Mouse (Mus musculus): Measurements from ENCODE around the gene Oprl1. TPM values are rescaled to one million over a fixed set of nuclear protein-coding genes. Genes with fewer than 3 reads are reported as not detected.

Oprl1 gene
- polyA plus RNA-seq, 1 experiment from 2014 or later: 36.4 TPM

GRCm38 (mm10) chr2:181679951-181680715 lies 34.7 kb upstream of the Oprl1 start, which contains the start of gene Tcea2:
Gene Tcea2, plus strand, starts transcription at chr2:181680310.
- Histone ChIP-seq H3K4me1 (peaks cover 23% of the 10 kb centered on the region), H3K4me3 (peak within 1 kb of the TSS; percentile 64), H3K27me3 (replicated peaks) (no peaks in the 10 kb centered on the region), H3K9ac (peak within 1 kb of the TSS; percentile 84), H3K4me2 (replicated peaks) (peak within 1 kb of the TSS; percentile 93), H3K36me3 (no peaks in the 10 kb centered on the region), H3K9me3 (no peaks in the 10 kb centered on the region), H3K27ac (no peak within 1 kb of the TSS)
- peak; percentile 57 for ATAC-seq (ENCODE audit: low FRiP score, low read depth)
- under 1% methylated on average over 69 of the region's 69 CpGs for WGBS

- no peak overlapping the region for H3K27ac ChIP-seq
- peak; percentile 33 for ATAC-seq (ENCODE audit: low FRiP score, low read depth)
- peak overlapping the region; percentile 93 for H3K4me2 ChIP-seq (replicated peaks)
- H3K9ac ChIP-seq: peak overlapping the region; percentile 84
- H3K27me3 ChIP-seq (replicated peaks): no peaks in the 10 kb centered on the region
- peaks cover 17% of the 10 kb centered on the region for H3K4me1 ChIP-seq
- H3K9me3 ChIP-seq: no peaks in the 10 kb centered on the region
- WGBS: 20% methylated on average over 7 of the region's 7 CpGs
- no peaks in the 10 kb centered on the region for H3K36me3 ChIP-seq
- peak overlapping the region; percentile 64 for H3K4me3 ChIP-seq
These were observed 34.1 kb upstream of the Oprl1 start for GRCm38 (mm10) chr2:181680716-181681117.

GRCm38 (mm10) chr2:181681978-181682377 lies 32.8 kb upstream of the Oprl1 start:
- Histone ChIP-seq H3K9ac (no peak overlapping the region), H3K9me3 (no peaks in the 10 kb centered on the region), H3K4me2 (replicated peaks) (no peak overlapping the region), H3K27me3 (replicated peaks) (no peaks in the 10 kb centered on the region), H3K4me3 (no peak overlapping the region), H3K27ac (no peak overlapping the region), H3K4me1 (peaks cover 11% of the 10 kb centered on the region; the same call in 1 of the 2 replicates), H3K36me3 (peaks cover 4% of the 10 kb centered on the region)
- WGBS: 91% methylated on average over 1 of the region's 1 CpGs
- ATAC-seq (ENCODE audit: low FRiP score, low read depth): no peak

GRCm38 (mm10) chr2:181683381-181683780 lies 31.4 kb upstream of the Oprl1 start:
- H3K4me3 ChIP-seq: no peak overlapping the region
- H3K4me2 ChIP-seq (replicated peaks): no peak overlapping the region
- H3K36me3 ChIP-seq: peaks cover 17% of the 10 kb centered on the region
- 72% methylated on average over 4 of the region's 4 CpGs for WGBS
- H3K9ac ChIP-seq: no peak overlapping the region
- peaks cover 9% of the 10 kb centered on the region; the same call in 1 of the 2 replicates for H3K4me1 ChIP-seq
- no peaks in the 10 kb centered on the region for H3K9me3 ChIP-seq
- ATAC-seq (ENCODE audit: low FRiP score, low read depth): no peak
- no peak overlapping the region for H3K27ac ChIP-seq
- H3K27me3 ChIP-seq (replicated peaks): no peaks in the 10 kb centered on the region

- Histone ChIP-seq H3K9ac (no peak overlapping the region), H3K4me1 (peaks cover 9% of the 10 kb centered on the region; the same call in 1 of the 2 replicates), H3K27ac (no peak overlapping the region), H3K27me3 (replicated peaks) (no peaks in the 10 kb centered on the region), H3K4me2 (replicated peaks) (no peak overlapping the region), H3K9me3 (no peaks in the 10 kb centered on the region), H3K36me3 (peaks cover 28% of the 10 kb centered on the region), H3K4me3 (no peak overlapping the region)
- 86% methylated on average over 1 of the region's 1 CpGs for WGBS
- ATAC-seq (ENCODE audit: low FRiP score, low read depth): no peak
These were observed 30.1 kb upstream of the Oprl1 start for GRCm38 (mm10) chr2:181684713-181685112.

GRCm38 (mm10) chr2:181685686-181686085 lies 29.1 kb upstream of the Oprl1 start:
- WGBS: 94% methylated on average over 4 of the region's 4 CpGs
- H3K4me3 ChIP-seq: no peak overlapping the region
- H3K4me2 ChIP-seq (replicated peaks): no peak overlapping the region
- no peaks in the 10 kb centered on the region for H3K9me3 ChIP-seq
- peaks cover 28% of the 10 kb centered on the region for H3K36me3 ChIP-seq
- no peak overlapping the region for H3K27ac ChIP-seq
- H3K4me1 ChIP-seq: peaks cover 8% of the 10 kb centered on the region; the same call in 1 of the 2 replicates
- no peaks in the 10 kb centered on the region for H3K27me3 ChIP-seq (replicated peaks)
- no peak for ATAC-seq (ENCODE audit: low FRiP score, low read depth)
- H3K9ac ChIP-seq: no peak overlapping the region

- 93% methylated on average over 8 of the region's 8 CpGs for WGBS
- H3K4me2 ChIP-seq (replicated peaks): no peak overlapping the region
- H3K27me3 ChIP-seq (replicated peaks): no peaks in the 10 kb centered on the region
- H3K27ac ChIP-seq: no peak overlapping the region
- no peak overlapping the region for H3K4me3 ChIP-seq
- no peak for ATAC-seq (ENCODE audit: low FRiP score, low read depth)
- H3K4me1 ChIP-seq: peaks cover under 1% of the 10 kb centered on the region
- H3K36me3 ChIP-seq: peaks cover 28% of the 10 kb centered on the region
- H3K9ac ChIP-seq: no peak overlapping the region
- no peaks in the 10 kb centered on the region for H3K9me3 ChIP-seq
These were observed 27.2 kb upstream of the Oprl1 start for GRCm38 (mm10) chr2:181687586-181687985.

- no peaks in the 10 kb centered on the region for H3K9me3 ChIP-seq
- H3K4me2 ChIP-seq (replicated peaks): no peak overlapping the region
- peaks cover 28% of the 10 kb centered on the region for H3K36me3 ChIP-seq
- no peak overlapping the region for H3K4me3 ChIP-seq
- WGBS: 93% methylated on average over 10 of the region's 10 CpGs
- no peak for ATAC-seq (ENCODE audit: low FRiP score, low read depth)
- H3K27me3 ChIP-seq (replicated peaks): no peaks in the 10 kb centered on the region
- H3K9ac ChIP-seq: no peak overlapping the region
- no peak overlapping the region for H3K27ac ChIP-seq
- peaks cover 13% of the 10 kb centered on the region for H3K4me1 ChIP-seq
These were observed 25.2 kb upstream of the Oprl1 start for GRCm38 (mm10) chr2:181689466-181690160.

- H3K9me3 ChIP-seq: no peaks in the 10 kb centered on the region
- no peak for ATAC-seq (ENCODE audit: low FRiP score, low read depth)
- no peak overlapping the region for H3K27ac ChIP-seq
- no peak overlapping the region for H3K9ac ChIP-seq
- H3K36me3 ChIP-seq: peaks cover 28% of the 10 kb centered on the region
- peaks cover 13% of the 10 kb centered on the region for H3K4me1 ChIP-seq
- WGBS: 86% methylated on average over 6 of the region's 6 CpGs
- no peaks in the 10 kb centered on the region for H3K27me3 ChIP-seq (replicated peaks)
- no peak overlapping the region for H3K4me2 ChIP-seq (replicated peaks)
- no peak overlapping the region for H3K4me3 ChIP-seq
These were observed 23.7 kb upstream of the Oprl1 start for GRCm38 (mm10) chr2:181691083-181691482.

- no peaks in the 10 kb centered on the region for H3K9me3 ChIP-seq
- ATAC-seq (ENCODE audit: low FRiP score, low read depth): no peak
- no peak overlapping the region for H3K9ac ChIP-seq
- no peak overlapping the region for H3K4me2 ChIP-seq (replicated peaks)
- H3K27me3 ChIP-seq (replicated peaks): no peaks in the 10 kb centered on the region
- H3K27ac ChIP-seq: no peak overlapping the region
- 94% methylated on average over 4 of the region's 4 CpGs for WGBS
- peaks cover 13% of the 10 kb centered on the region for H3K4me1 ChIP-seq
- no peak overlapping the region for H3K4me3 ChIP-seq
- peaks cover 28% of the 10 kb centered on the region for H3K36me3 ChIP-seq
These were observed 23.2 kb upstream of the Oprl1 start for GRCm38 (mm10) chr2:181691571-181691970.

- Histone ChIP-seq H3K4me2 (replicated peaks) (peak overlapping the region; percentile 91; the same call in 1 of the 2 replicates), H3K4me3 (no peak overlapping the region)
These were observed 22.5 kb upstream of the Oprl1 start for GRCm38 (mm10) chr2:181692304-181692703.

More at GRCm38 (mm10) chr2:181692304-181692703, 22.5 kb upstream of the Oprl1 start:
- Histone ChIP-seq H3K9ac (no peak overlapping the region), H3K9me3 (no peaks in the 10 kb centered on the region), H3K36me3 (peaks cover 21% of the 10 kb centered on the region), H3K27ac (no peak overlapping the region), H3K27me3 (replicated peaks) (no peaks in the 10 kb centered on the region), H3K4me1 (peaks cover 13% of the 10 kb centered on the region)
- ATAC-seq (ENCODE audit: low FRiP score, low read depth): no peak
- 95% methylated on average over 3 of the region's 3 CpGs for WGBS
